ENCODE assay signal across 8 mouse cellular contexts in genomic region chr4:63403040-63403959, GRCm38 (mm10). TPM values are rescaled to one million over a fixed set of nuclear protein-coding genes. Genes with fewer than 3 reads are reported as not detected.
DNase-seq lines count a peak whose midpoint lies in the region; ATAC-seq and TF ChIP-seq lines count a peak whose summit lies in the region.

TSS of gene Akna (minus strand) at chr4:63403354.

- no peaks in the 10 kb centered on the region for H3K9me3 ChIP-seq in hindbrain, embryonic 16.5 days (ENCODE audit: control insufficient read depth, low read length)

- peak within 1 kb of the TSS; percentile 39 for H3K4me2 ChIP-seq in hindbrain, embryonic 16.5 days (ENCODE audit: low read length)

- no peaks in the 10 kb centered on the region for H3K27me3 ChIP-seq in hindbrain, embryonic 16.5 days (replicated peaks; ENCODE audit: control insufficient read depth, insufficient read depth, low read length)

- peak within 1 kb of the TSS; percentile 2 for H3K9ac ChIP-seq in hindbrain, embryonic 16.5 days (ENCODE audit: low read depth, low read length)

- H3K27ac ChIP-seq in cortical plate, adult 2 months (ENCODE audit: insufficient read depth, low read length), result peak within 1 kb of the TSS; percentile 90
- peak within 1 kb of the TSS; percentile 93 for H3K27ac ChIP-seq in gastrocnemius, adult 2 months
- H3K27ac ChIP-seq in hindbrain, embryonic 16.5 days (ENCODE audit: low read depth, low read length), result peak within 1 kb of the TSS; percentile 72
- peak within 1 kb of the TSS; percentile 77 for H3K27ac ChIP-seq in left cerebral cortex, adult 2 months
- H3K27ac ChIP-seq in macrophage, result peak within 1 kb of the TSS; percentile 98

- intact Hi-C loops in gastrocnemius, adult 2 months (cut with DNase I), result no loop called here
- intact Hi-C loops in left cerebral cortex, adult 2 months (cut with DNase I), result no loop called here

- peak; percentile 88 for DNase-seq in Muller cell, postnatal 12 days (ENCODE audit: inconsistent ontology term)
- DNase-seq in gastrocnemius, adult 2 months, result peak; percentile 94
- peak; percentile 51 to 70 for DNase-seq in left cerebral cortex, adult 2 months (ENCODE audit: extremely low spot score in 1 of 2, low spot score in 2 of 2)
- DNase-seq in right cerebral cortex, adult 2 months (ENCODE audit: low spot score in 2 of 2), result peak; percentile 59 to 66
- peak; percentile 48 for DNase-seq in urinary bladder, postnatal 10 days (ENCODE audit: low spot score)

- no peaks in the 10 kb centered on the region for H3K36me3 ChIP-seq in hindbrain, embryonic 16.5 days (ENCODE audit: control insufficient read depth, insufficient read depth, low read length)
- no peaks in the 10 kb centered on the region for H3K36me3 ChIP-seq in macrophage (ENCODE audit: inconsistent target)

- H3K4me1 ChIP-seq in cortical plate, adult 2 months (ENCODE audit: control insufficient read depth, insufficient read depth, low read length), result no peaks in the 10 kb centered on the region
- H3K4me1 ChIP-seq in hindbrain, embryonic 16.5 days (ENCODE audit: control insufficient read depth, insufficient read depth, low read depth, low read length), result peaks cover 35% of the 10 kb centered on the region

- peaks cover 38% of the 10 kb centered on the region for H3K79me2 ChIP-seq in macrophage (ENCODE audit: inconsistent target)

- 15% methylated on average over 17 of the region's 17 CpGs for WGBS in hindbrain, embryonic 16.5 days
- WGBS in macrophage (ENCODE audit: missing documents), result 3% methylated on average over 17 of the region's 17 CpGs

- TF ChIP-seq CTCF in cortical plate, adult 2 months (IDR thresholded peaks at IDR 0.05; ENCODE audit: extremely low read depth, insufficient read depth, low read length), result no peak
- TF ChIP-seq CTCF in gastrocnemius, adult 2 months (IDR thresholded peaks at IDR 0.05), result no peak
- no peak for TF ChIP-seq CTCF in left cerebral cortex, adult 2 months (IDR thresholded peaks at IDR 0.05)

- peak; percentile 88 for ATAC-seq in hindbrain, embryonic 16.5 days

- peak within 1 kb of the TSS; percentile 25 for H3K4me3 ChIP-seq in cortical plate, adult 2 months (ENCODE audit: insufficient read depth, low read length)
- peak within 1 kb of the TSS; percentile 69 for H3K4me3 ChIP-seq in gastrocnemius, adult 2 months
- H3K4me3 ChIP-seq in hindbrain, embryonic 16.5 days (ENCODE audit: low read length), result peak within 1 kb of the TSS; percentile 18; the same call in 1 of the 2 replicates
- H3K4me3 ChIP-seq in left cerebral cortex, adult 2 months, result peak within 1 kb of the TSS; percentile 38
- H3K4me3 ChIP-seq in macrophage (ENCODE audit: inconsistent target), result peak within 1 kb of the TSS; percentile 81

- TF ChIP-seq POLR2A in cortical plate, adult 2 months (IDR thresholded peaks at IDR 0.05; ENCODE audit: extremely low read depth, insufficient read depth, low read length), result no peak

RNA-seq across cellular contexts. Expression of gene Akna, which starts in this region (rescaled TPM):
- polyA plus RNA-seq in cortical plate, adult 2 months (2012; rRNA removed), result 1.8 and 2.0 TPM in 2 replicates
- 1 to 10 TPM in 1 of 2 experiments, under 1 TPM in 1; 0.97 to 1.8 TPM for total RNA-seq in gastrocnemius, adult 2 months (2021)
- polyA plus RNA-seq in hindbrain, embryonic 16.5 days (2015; fragmentation: Nextera tagmentation; extraction: Ambion mirVana), result 4.6 and 6.5 TPM in 2 replicates
- 1 to 10 TPM; 3.4 TPM for total RNA-seq in left cerebral cortex, adult 2 months (2021)
- total RNA-seq in macrophage (2018; cell fraction: chromatin; rRNA removed), result 100 to 1,000 TPM; 108 to 877 (median 288) TPM
- 100 to 1,000 TPM in 4 of 26 experiments, 10 to 100 TPM in 22; 26.5 to 181 (median 58.8) TPM for total RNA-seq in macrophage (2018; cell fraction: cytosol; rRNA removed)
- 100 to 1,000 TPM in 23 of 26 experiments, 10 to 100 TPM in 3; 76.0 to 478 (median 187) TPM for total RNA-seq in macrophage (2018; cell fraction: nucleus; rRNA removed)
- 14.8 to 23.1 TPM (median 20.8 TPM) in 3 replicates for polyA plus RNA-seq in macrophage (2018)

Comparison
In these comparisons a context has a peak if more than half of its experiments do, and no peak if none do; other contexts are left out.
1. Peak in every context shown above with its lines: DNase-seq, ATAC-seq, H3K4me3 ChIP-seq and H3K27ac ChIP-seq.
2. H3K4me3 ChIP-seq: peak in every context shown above with its lines; median percentile 81 in macrophage; 69 in gastrocnemius, adult 2 months; 38 in left cerebral cortex, adult 2 months; 25 in cortical plate, adult 2 months; 18 in hindbrain, embryonic 16.5 days.